Mouse (Mus musculus): ENCODE data around the gene Fam117a.

Fam117a gene

GRCm38 (mm10) chr11:95412615-95413014 lies 75.8 kb downstream of the Fam117a start:
- ATAC-seq (ENCODE audit: insufficient number of reproducible peaks, low FRiP score, low TSS enrichment): no peak

DNA sequence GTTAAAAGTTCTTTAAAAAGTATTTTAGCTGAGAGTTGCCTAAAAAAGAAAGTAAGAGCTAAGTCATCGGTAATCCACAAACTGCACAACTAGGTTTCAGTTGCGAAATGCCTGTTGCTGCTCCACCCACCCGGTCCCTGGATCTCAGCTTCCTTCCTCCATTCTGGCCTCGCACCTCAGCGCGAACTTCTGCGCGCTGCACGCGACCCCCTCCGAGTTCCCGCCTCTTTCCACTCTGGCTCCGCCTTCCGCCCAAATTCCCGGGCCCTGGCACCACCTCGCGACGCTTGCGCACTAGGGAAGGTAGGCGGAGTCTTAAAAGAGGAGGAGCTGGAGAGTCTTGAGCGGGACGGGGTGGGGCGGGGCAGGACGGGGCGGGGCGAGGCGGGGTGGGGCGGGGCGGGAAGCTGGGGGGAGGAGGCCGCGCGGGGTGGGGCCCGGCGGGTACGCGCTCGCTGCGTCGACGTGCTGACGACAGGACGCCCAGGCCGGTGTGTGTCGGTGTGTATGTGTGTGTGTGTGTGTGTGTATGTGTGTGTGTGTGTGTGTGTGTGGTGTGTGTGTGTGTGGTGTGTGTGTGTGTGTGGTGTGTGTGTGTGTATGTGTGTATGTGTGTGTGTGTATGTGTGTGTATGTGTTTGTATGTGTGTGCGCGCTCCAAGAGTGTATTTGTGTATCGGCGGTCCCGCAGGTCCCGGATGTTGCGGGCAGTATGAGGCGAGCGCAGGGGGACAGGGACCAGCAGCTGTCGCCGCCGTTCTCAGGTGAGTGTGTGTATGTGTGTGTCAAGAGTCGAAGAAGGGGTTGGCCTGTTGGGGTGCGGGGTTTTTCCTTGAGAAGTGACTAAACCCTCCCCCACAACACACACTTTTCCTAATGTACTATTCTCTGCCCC lies 77.1 kb downstream of the Fam117a start, which contains the start of gene Spop:
Gene Spop (plus strand): TSS at position 440 of the 895 bp plus-strand sequence.
- ATAC-seq (ENCODE audit: insufficient number of reproducible peaks, low FRiP score, low TSS enrichment): peak; percentile 56; the same call in 1 of the 2 replicates

- peak; percentile 82 for ATAC-seq (ENCODE audit: insufficient number of reproducible peaks, low FRiP score, low TSS enrichment)
These were observed 77.8 kb downstream of the Fam117a start for GRCm38 (mm10) chr11:95414536-95415161.

GRCm38 (mm10) chr11:95415931-95416330 lies 79.1 kb downstream of the Fam117a start:
- no peak for ATAC-seq (ENCODE audit: insufficient number of reproducible peaks, low FRiP score, low TSS enrichment)

DNA sequence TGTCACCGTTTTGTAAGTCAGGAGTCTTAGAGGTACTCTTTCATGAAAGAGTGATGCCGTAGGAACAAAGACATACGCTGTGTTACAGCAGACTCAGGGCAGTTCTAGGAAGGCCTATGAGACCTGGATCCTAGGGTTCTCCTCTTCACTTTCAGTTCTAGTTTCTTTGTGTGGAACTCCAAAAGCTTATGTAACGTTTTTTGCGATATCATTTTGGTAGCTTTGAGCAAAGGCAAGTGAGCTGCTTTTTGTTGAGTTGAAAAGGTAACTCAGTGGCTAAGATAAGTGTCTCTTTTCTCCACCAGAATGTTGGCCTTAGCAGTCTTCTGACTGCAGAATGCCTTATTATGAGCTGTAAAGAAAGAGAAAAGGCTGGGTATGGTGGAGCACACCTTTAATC lies 80.5 kb downstream of the Fam117a start:
- ATAC-seq (ENCODE audit: insufficient number of reproducible peaks, low FRiP score, low TSS enrichment): no peak

DNA sequence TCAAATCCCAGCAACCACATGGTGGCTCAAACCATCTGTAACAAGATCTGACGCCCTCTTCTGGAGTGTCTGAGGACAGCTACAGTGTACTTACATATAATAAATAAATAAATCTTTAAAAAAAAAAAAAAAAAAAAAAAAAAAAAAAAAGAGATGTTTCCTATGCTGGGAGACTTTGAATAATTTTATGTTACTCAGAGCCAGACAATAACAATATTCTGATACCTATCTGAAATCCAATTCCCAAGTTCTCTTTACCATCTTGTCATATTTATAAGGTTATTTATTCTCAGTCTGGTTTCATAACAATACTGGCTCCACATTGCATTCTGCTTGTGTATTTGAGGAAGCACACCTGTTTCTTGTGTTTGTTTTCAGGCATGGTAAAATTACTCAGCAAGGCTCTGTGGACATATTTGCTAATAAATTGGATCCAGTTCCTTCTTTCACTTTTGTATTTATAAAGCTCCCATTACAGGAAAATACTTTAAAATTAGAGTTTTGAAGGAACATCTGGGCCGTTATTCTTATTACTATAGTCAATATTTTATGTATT lies 84.1 kb downstream of the Fam117a start:
- no peak for ATAC-seq (ENCODE audit: insufficient number of reproducible peaks, low FRiP score, low TSS enrichment)

GRCm38 (mm10) chr11:95423505-95423904 lies 86.7 kb downstream of the Fam117a start:
- no peak for ATAC-seq (ENCODE audit: insufficient number of reproducible peaks, low FRiP score, low TSS enrichment)

DNA sequence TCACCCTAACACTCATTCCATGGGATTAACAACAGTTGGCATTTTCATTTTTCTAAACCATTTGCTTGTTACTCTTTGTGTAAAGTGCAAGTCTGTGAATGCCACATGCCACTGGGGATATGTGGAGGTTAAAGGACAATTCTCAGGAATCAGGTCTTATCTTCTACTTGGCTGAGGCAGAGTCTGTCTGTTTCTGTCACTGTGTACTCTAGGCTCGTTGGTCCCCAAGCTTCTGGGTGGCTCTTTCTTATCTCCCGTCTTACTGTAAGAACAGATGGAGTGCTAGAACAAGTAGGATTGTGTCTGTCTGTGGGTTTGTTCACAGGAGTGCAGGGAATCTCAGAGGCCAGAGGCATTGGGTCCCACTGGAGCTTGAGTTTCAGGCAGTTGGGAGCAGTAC lies 94.5 kb downstream of the Fam117a start:
- ATAC-seq (ENCODE audit: insufficient number of reproducible peaks, low FRiP score, low TSS enrichment): no peak

All from cerebellum, adult (tissue).